Mouse (Mus musculus) liver, adult 2 months (tissue): ENCODE results near the gene Tmem170b.

Source experiments
- CTCF ChIP-seq: fragments of 200-500 bp; IDR thresholded peaks from 2 replicates; pipeline ENCODE4 v1.5.1; 2011; ENCODE audit warnings: low read depth, low read length, control low read depth
- POLR2A ChIP-seq: fragments of 200-500 bp; IDR thresholded peaks from 2 replicates; pipeline ENCODE4 v1.6.1; 2011; ENCODE audit warnings: low read length, control low read depth; ENCODE audit not compliant: insufficient read depth; ENCODE audit errors: extremely low read depth

DNA sequence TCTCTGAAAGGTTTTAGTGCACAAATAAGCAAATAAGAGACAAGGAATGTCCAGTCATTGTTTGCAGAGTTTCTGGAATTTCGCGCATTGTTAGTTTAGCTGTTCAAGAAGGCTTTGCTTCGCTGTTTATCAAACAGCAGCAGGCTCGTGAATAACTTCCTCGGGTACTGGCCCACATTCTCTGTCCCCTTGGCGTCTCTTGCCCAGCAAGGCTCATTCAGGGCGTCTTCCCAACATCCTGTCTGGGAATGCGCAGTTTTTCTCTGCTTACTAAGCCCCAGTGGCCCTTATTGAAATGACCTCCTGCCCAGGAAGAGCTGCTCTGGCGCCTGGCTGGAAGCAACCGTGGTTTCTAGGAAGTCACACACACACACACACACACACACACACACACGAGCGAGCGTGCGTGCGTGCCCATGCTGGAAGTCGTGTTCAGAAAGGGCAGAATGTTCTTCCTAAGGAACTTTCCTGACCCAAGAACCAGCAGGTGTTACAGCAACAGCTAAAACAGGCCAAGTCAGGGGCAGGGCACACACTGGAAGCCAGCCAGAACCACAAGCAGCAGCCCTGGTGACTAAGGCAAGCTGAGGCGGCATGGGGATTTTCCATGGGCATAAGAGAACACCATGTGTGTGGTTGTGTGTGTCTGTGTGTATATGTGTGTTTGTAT, 56.8 kb downstream of the Tmem170b start:
- TF ChIP-seq POLR2A (no peak), CTCF (no peak)
